Comparison of ENCODE assay signal across 8 mouse cellular contexts in the genomic region with DNA sequence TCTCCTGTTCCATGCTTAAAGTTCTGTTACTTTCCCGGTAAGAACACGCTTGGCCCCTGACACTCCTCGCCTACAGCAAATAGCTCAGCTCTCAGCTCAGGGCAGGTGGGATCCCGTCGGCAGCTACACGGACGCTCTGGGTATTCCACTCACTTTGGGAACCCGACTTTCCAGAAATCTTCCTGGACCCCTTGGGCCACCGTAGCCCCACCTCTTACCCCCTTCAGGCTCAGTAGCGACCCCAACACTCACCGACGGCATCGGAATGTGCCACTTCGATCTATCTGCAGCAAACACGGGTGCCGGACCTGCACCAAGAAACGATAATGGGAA. TPM values are rescaled to one million over a fixed set of nuclear protein-coding genes. Genes with fewer than 3 reads are reported as not detected.
DNase-seq lines count a peak whose midpoint lies in the region; ATAC-seq and TF ChIP-seq lines count a peak whose summit lies in the region.

A gene (plus strand): TSS at position 244 of the 333 bp plus-strand sequence.

- TF ChIP-seq POLR2A in MEL (IDR thresholded peaks at IDR 0.05; ENCODE audit: control insufficient read depth in 1 of 2, insufficient read depth in 1 of 2, low read depth in 1 of 2, low read length in 2 of 2, poor library complexity in 1 of 2) = no peak

- H3K79me2 ChIP-seq in MEL (ENCODE audit: control insufficient read depth, insufficient read depth, low read length, poor library complexity) = peaks cover 25% of the 10 kb centered on the region

- WGBS in kidney, embryonic 15.5 days = under 1% methylated on average over 17 of the region's 17 CpGs
- under 1% methylated on average over 17 of the region's 17 CpGs for WGBS in forebrain, embryonic 12.5 days
- WGBS in hindbrain, embryonic 10.5 days = under 1% methylated on average over 17 of the region's 17 CpGs
- WGBS in liver, embryonic 15.5 days (ENCODE audit: insufficient replicate concordance) = under 1% methylated on average over 17 of the region's 17 CpGs

- peaks cover 17% of the 10 kb centered on the region for H3K4me1 ChIP-seq in kidney, embryonic 15.5 days
- H3K4me1 ChIP-seq in MEL (ENCODE audit: control insufficient read depth in 1 of 2, insufficient read depth in 2 of 2, low read length in 2 of 2) = peaks cover 4 to 8% of the 10 kb centered on the region in 2 experiments
- H3K4me1 ChIP-seq in forebrain, embryonic 12.5 days = peaks cover 19% of the 10 kb centered on the region
- peaks cover 26% of the 10 kb centered on the region for H3K4me1 ChIP-seq in hindbrain, embryonic 10.5 days (replicated peaks)
- peaks cover 38% of the 10 kb centered on the region for H3K4me1 ChIP-seq in liver, embryonic 15.5 days (replicated peaks)

- H3K9me3 ChIP-seq in kidney, embryonic 15.5 days (replicated peaks) = no peaks in the 10 kb centered on the region
- H3K9me3 ChIP-seq in MEL (replicated peaks; ENCODE audit: insufficient read depth, low read length) = no peaks in the 10 kb centered on the region
- H3K9me3 ChIP-seq in forebrain, embryonic 12.5 days = no peaks in the 10 kb centered on the region; the same call in 1 of the 2 replicates
- H3K9me3 ChIP-seq in hindbrain, embryonic 10.5 days = 0 out of 2 replicates have a peak, but pooled peaks cover 5% of the 10 kb centered on the region
- no peaks in the 10 kb centered on the region for H3K9me3 ChIP-seq in liver, embryonic 15.5 days (replicated peaks)

- H3K4me3 ChIP-seq in kidney, embryonic 15.5 days (replicated peaks) = peak within 1 kb of the TSS; percentile 89
- H3K4me3 ChIP-seq in MEL (ENCODE audit: control insufficient read depth in 1 of 2, insufficient read depth in 1 of 2, low read depth in 2 of 2, low read length in 2 of 2) = peak within 1 kb of the TSS; percentile 72 to 84
- H3K4me3 ChIP-seq in forebrain, embryonic 12.5 days (replicated peaks) = peak within 1 kb of the TSS; percentile 77
- H3K4me3 ChIP-seq in hindbrain, embryonic 10.5 days = peak within 1 kb of the TSS; percentile 86
- peak within 1 kb of the TSS; percentile 83 for H3K4me3 ChIP-seq in liver, embryonic 15.5 days (replicated peaks)

- H3K9ac ChIP-seq in kidney, embryonic 15.5 days = peak within 1 kb of the TSS; percentile 73
- peak within 1 kb of the TSS; percentile 83 for H3K9ac ChIP-seq in MEL (ENCODE audit: control insufficient read depth, low read depth, low read length, poor library complexity, severe bottlenecking)
- H3K9ac ChIP-seq in forebrain, embryonic 12.5 days = peak within 1 kb of the TSS; percentile 85
- peak within 1 kb of the TSS; percentile 72 for H3K9ac ChIP-seq in liver, embryonic 15.5 days

- H3K27ac ChIP-seq in kidney, embryonic 15.5 days = peak within 1 kb of the TSS; percentile 100
- peak within 1 kb of the TSS; percentile 90 for H3K27ac ChIP-seq in MEL (ENCODE audit: control insufficient read depth, low read depth, low read length)
- peak within 1 kb of the TSS; percentile 93 for H3K27ac ChIP-seq in forebrain, embryonic 12.5 days
- peak within 1 kb of the TSS; percentile 94 for H3K27ac ChIP-seq in hindbrain, embryonic 10.5 days
- H3K27ac ChIP-seq in liver, embryonic 15.5 days (replicated peaks) = peak within 1 kb of the TSS; percentile 97

- peak within 1 kb of the TSS; percentile 80 for H3K4me2 ChIP-seq in kidney, embryonic 15.5 days
- H3K4me2 ChIP-seq in forebrain, embryonic 12.5 days = peak within 1 kb of the TSS; percentile 73
- H3K4me2 ChIP-seq in liver, embryonic 15.5 days = peak within 1 kb of the TSS; percentile 81

- DNase-seq in kidney, adult 8-10 months = no peak
- no peak for DNase-seq in MEL (ENCODE audit: low read depth, low spot score)
- no peak for DNase-seq in hindbrain, embryonic 10.5 days (ENCODE audit: low spot score)
- no peak for DNase-seq in ovary, postnatal 14 days (ENCODE audit: low spot score)
- DNase-seq in ovary, postnatal 36 days (ENCODE audit: low spot score) = no peak

- no peaks in the 10 kb centered on the region for H3K27me3 ChIP-seq in kidney, embryonic 15.5 days
- H3K27me3 ChIP-seq in MEL (ENCODE audit: control insufficient read depth in 1 of 2, insufficient read depth in 2 of 2, low read length in 2 of 2) = no peaks in the 10 kb centered on the region
- no peaks in the 10 kb centered on the region for H3K27me3 ChIP-seq in forebrain, embryonic 12.5 days
- no peaks in the 10 kb centered on the region for H3K27me3 ChIP-seq in hindbrain, embryonic 10.5 days (ENCODE audit: insufficient read depth, poor library complexity, severe bottlenecking)
- no peaks in the 10 kb centered on the region for H3K27me3 ChIP-seq in liver, embryonic 15.5 days

- TF ChIP-seq CTCF in MEL (IDR thresholded peaks at IDR 0.05 in 2 of 3, conservative IDR thresholded peaks at IDR 0.05 in 1 of 3; ENCODE audit: control insufficient read depth in 1 of 3, insufficient read depth in 1 of 3, low read depth in 2 of 3, low read length in 3 of 3, poor library complexity in 1 of 3, severe bottlenecking in 1 of 3) = no peak

- peaks cover 7% of the 10 kb centered on the region for H3K36me3 ChIP-seq in kidney, embryonic 15.5 days
- peaks cover 1 to 13% of the 10 kb centered on the region in 2 experiments; a peak in 3 of 4 replicates for H3K36me3 ChIP-seq in MEL (ENCODE audit: control insufficient read depth in 1 of 2, insufficient read depth in 2 of 2, low read length in 2 of 2)
- no peaks in the 10 kb centered on the region; the same call in 1 of the 2 replicates for H3K36me3 ChIP-seq in forebrain, embryonic 12.5 days (replicated peaks)
- 0 out of 2 replicates have a peak, but pooled peaks cover 18% of the 10 kb centered on the region for H3K36me3 ChIP-seq in hindbrain, embryonic 10.5 days
- peaks cover 11% of the 10 kb centered on the region; the same call in 1 of the 2 replicates for H3K36me3 ChIP-seq in liver, embryonic 15.5 days (replicated peaks)

- TF ChIP-seq EP300 in MEL (IDR thresholded peaks at IDR 0.05; ENCODE audit: low read depth in 1 of 2, low read length in 2 of 2) = no peak

- no peak for TF ChIP-seq RAD21 in MEL (IDR thresholded peaks at IDR 0.05; ENCODE audit: low read depth, low read length)

- peak; percentile 78 for ATAC-seq in kidney, embryonic 15.5 days (replicated peaks; ENCODE audit: low FRiP score)
- peak; percentile 86 for ATAC-seq in forebrain, embryonic 12.5 days (ENCODE audit: low FRiP score)
- ATAC-seq in liver, embryonic 15.5 days (ENCODE audit: insufficient read depth) = peak; percentile 50

TF ChIP-seq in MEL, 35 proteins besides CTCF, POLR2A, EP300 and RAD21:
- TF ChIP-seq SMC3 (IDR thresholded peaks at IDR 0.05; ENCODE audit: low read depth, low read length) (no peak), TCF12 (IDR thresholded peaks at IDR 0.05; ENCODE audit: low read depth, low read length) (no peak), MAZ (IDR thresholded peaks at IDR 0.05; ENCODE audit: low read depth, low read length) (peak; percentile 35; the same call in 1 of the 2 replicates), SIN3A (IDR thresholded peaks at IDR 0.05; ENCODE audit: low read length) (peak; percentile 78; the same call in 1 of the 2 replicates)

RNA-seq across cellular contexts. Expression of the gene that starts here (rescaled TPM):
- 10.7 and 10.8 TPM in 2 replicates for polyA plus RNA-seq in kidney, embryonic 15.5 days (2015; fragmentation: Nextera tagmentation; extraction: Ambion mirVana)
- total RNA-seq in MEL (2012; rRNA removed) = 2.0 and 3.1 TPM in 2 replicates
- polyA plus RNA-seq in MEL (2012; ENCODE audit: insufficient read depth in 1 of 2, insufficient read length in 2 of 2, low read depth in 1 of 2, low replicate concordance in 2 of 2, missing spikeins in 1 of 2) = 1 to 10 TPM in 1 of 2 experiments, not detected in 1; 4.4 TPM
- 8.6 and 10.5 TPM in 2 replicates for polyA plus RNA-seq in forebrain, embryonic 12.5 days (2016; fragmentation: Nextera tagmentation; extraction: Ambion mirVana)
- 8.0 and 8.2 TPM in 2 replicates for polyA plus RNA-seq in hindbrain, embryonic 10.5 days (2016; fragmentation: Nextera tagmentation; extraction: Ambion mirVana)
- polyA plus RNA-seq in liver, embryonic 15.5 days (2015; fragmentation: Nextera tagmentation; extraction: Ambion mirVana) = 6.0 and 6.9 TPM in 2 replicates
